Mouse (Mus musculus): ENCODE measurements at regions not wholly inside any gene's neighbourhood (a gene's known extent, or its start where the extent isn't known, plus 50 kb on each side); places are given as distances from the start of the nearest gene placed in this dataset.

DNA sequence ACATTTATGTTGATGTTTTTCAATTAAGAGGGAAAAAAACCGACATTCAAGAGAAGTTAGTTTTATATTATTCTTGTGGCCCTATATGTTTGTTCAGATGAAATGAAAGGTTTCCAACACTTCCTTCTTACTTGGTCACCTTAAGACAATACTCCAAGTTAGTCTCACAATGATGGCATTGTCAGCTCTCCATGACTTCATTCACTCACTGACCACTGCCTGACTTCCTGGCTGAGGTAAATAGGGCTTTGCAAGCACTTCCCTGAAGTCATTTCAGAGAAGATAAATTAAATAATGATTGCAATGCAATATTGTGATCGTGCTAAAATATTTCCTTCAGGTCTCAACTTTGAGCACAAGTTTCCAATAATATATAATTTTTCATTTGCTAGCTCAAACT lies 197.9 kb upstream of the Cep162 start:
- Histone ChIP-seq H3K27ac (ENCODE audit: insufficient read depth, low read depth, low read length, poor library complexity, severe bottlenecking) (no peak overlapping the region), H3K9ac (ENCODE audit: insufficient read depth, low read depth, low read length, poor library complexity, severe bottlenecking) (no peak overlapping the region), H3K9me3 (ENCODE audit: control insufficient read depth, insufficient read depth, low read depth, low read length) (no peaks in the 10 kb centered on the region), H3K36me3 (ENCODE audit: control insufficient read depth, insufficient read depth, low read length, poor library complexity, severe bottlenecking) (no peaks in the 10 kb centered on the region), H3K4me1 (ENCODE audit: control insufficient read depth in 2 of 2, insufficient read depth in 2 of 2, low read length in 2 of 2, poor library complexity in 1 of 2) (no peaks in the 10 kb centered on the region), H3K4me3 (ENCODE audit: insufficient read depth in 1 of 2, low read depth in 1 of 2, low read length in 2 of 2, poor library complexity in 1 of 2, severe bottlenecking in 1 of 2) (no peak overlapping the region)
- DNase-seq (ENCODE audit: low read depth, low spot score) = no peak
- no peak for TF ChIP-seq HCFC1 (IDR thresholded peaks at IDR 0.05; ENCODE audit: borderline replicate concordance, insufficient read depth, low read length)
- no peak for TF ChIP-seq CHD2 (IDR thresholded peaks at IDR 0.05; ENCODE audit: low read depth, low read length)
- no peak for TF ChIP-seq MAFK (IDR thresholded peaks at IDR 0.05; ENCODE audit: insufficient read depth, low read depth, low read length)
- TF ChIP-seq ZC3H11A (IDR thresholded peaks at IDR 0.05; ENCODE audit: borderline replicate concordance, low read depth, low read length) = no peak
- no peak for TF ChIP-seq ZNF384 (IDR thresholded peaks at IDR 0.05; ENCODE audit: low read depth, low read length)
- in situ Hi-C loops (cut with MboI; ENCODE audit: low sequenced_read_pairs in 2 of 2, unreplicated experiment in 2 of 2) = no loop called here

GRCm38 (mm10) chr9:87452571-87452970 lies 197.2 kb upstream of the Cep162 start:
- Histone ChIP-seq H3K36me3 (ENCODE audit: control insufficient read depth, insufficient read depth, low read length, poor library complexity, severe bottlenecking) (no peaks in the 10 kb centered on the region), H3K4me1 (ENCODE audit: control insufficient read depth in 2 of 2, insufficient read depth in 2 of 2, low read length in 2 of 2, poor library complexity in 1 of 2) (no peaks in the 10 kb centered on the region), H3K27ac (ENCODE audit: insufficient read depth, low read depth, low read length, poor library complexity, severe bottlenecking) (no peak overlapping the region), H3K4me3 (ENCODE audit: insufficient read depth in 1 of 2, low read depth in 1 of 2, low read length in 2 of 2, poor library complexity in 1 of 2, severe bottlenecking in 1 of 2) (no peak overlapping the region), H3K9ac (ENCODE audit: insufficient read depth, low read depth, low read length, poor library complexity, severe bottlenecking) (no peak overlapping the region), H3K9me3 (ENCODE audit: control insufficient read depth, insufficient read depth, low read depth, low read length) (no peaks in the 10 kb centered on the region)
- in situ Hi-C loops (cut with MboI; ENCODE audit: low sequenced_read_pairs in 2 of 2, unreplicated experiment in 2 of 2) = no loop called here
- DNase-seq (ENCODE audit: low read depth, low spot score) = no peak
- TF ChIP-seq CHD2 (IDR thresholded peaks at IDR 0.05; ENCODE audit: low read depth, low read length) (no peak), ZNF384 (IDR thresholded peaks at IDR 0.05; ENCODE audit: low read depth, low read length) (no peak), MAFK (IDR thresholded peaks at IDR 0.05; ENCODE audit: insufficient read depth, low read depth, low read length) (no peak), HCFC1 (IDR thresholded peaks at IDR 0.05; ENCODE audit: borderline replicate concordance, insufficient read depth, low read length) (no peak), ZC3H11A (IDR thresholded peaks at IDR 0.05; ENCODE audit: borderline replicate concordance, low read depth, low read length) (no peak)

DNA sequence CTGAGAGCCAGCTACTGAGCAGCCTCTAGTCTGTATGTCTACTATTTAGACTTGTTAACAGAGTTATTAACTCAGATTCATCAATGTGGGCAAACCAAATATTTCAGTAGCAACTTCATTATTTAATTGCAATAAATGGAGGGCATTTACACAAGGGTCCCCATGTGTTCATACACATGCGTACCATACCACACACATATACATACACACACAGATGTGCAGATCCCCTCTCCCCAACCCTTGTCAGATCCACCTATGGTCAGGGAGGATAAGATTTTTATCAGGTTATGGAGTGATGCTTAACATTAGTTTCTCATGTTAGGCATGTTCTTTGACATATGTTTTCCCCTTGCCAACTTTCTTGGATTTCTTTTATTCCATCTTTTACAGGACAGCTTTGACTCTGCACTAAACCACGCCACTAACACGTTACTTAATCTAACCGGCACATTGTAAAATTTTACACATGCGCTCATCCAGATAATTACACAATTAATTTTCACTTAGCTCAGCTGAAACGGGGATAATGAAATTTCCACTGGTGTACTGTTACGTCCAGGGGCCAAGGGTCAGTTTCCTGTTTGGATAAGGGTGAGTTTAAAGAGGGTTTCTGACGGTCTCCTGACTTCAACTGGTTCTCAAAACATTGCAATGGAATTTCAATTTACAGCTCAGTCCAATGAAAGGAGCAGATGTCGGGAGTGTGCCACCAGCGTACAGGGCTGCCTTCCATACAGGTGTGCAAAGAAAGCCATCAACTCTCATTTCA lies 188.3 kb upstream of the Cep162 start:
- no peak for DNase-seq (ENCODE audit: low read depth, low spot score)
- in situ Hi-C loops (cut with MboI; ENCODE audit: low sequenced_read_pairs in 2 of 2, unreplicated experiment in 2 of 2) = no loop called here
- no peak overlapping the region for H3K9ac ChIP-seq (ENCODE audit: insufficient read depth, low read depth, low read length, poor library complexity, severe bottlenecking)
- H3K4me1 ChIP-seq (ENCODE audit: control insufficient read depth in 2 of 2, insufficient read depth in 2 of 2, low read length in 2 of 2, poor library complexity in 1 of 2) = no peaks in the 10 kb centered on the region
- TF ChIP-seq CHD2 (IDR thresholded peaks at IDR 0.05; ENCODE audit: low read depth, low read length) = no peak
- no peak for TF ChIP-seq ZC3H11A (IDR thresholded peaks at IDR 0.05; ENCODE audit: borderline replicate concordance, low read depth, low read length)
- no peak for TF ChIP-seq ZNF384 (IDR thresholded peaks at IDR 0.05; ENCODE audit: low read depth, low read length)
- no peak for TF ChIP-seq MAFK (IDR thresholded peaks at IDR 0.05; ENCODE audit: insufficient read depth, low read depth, low read length)
- TF ChIP-seq HCFC1 (IDR thresholded peaks at IDR 0.05; ENCODE audit: borderline replicate concordance, insufficient read depth, low read length) = no peak
- H3K9me3 ChIP-seq (ENCODE audit: control insufficient read depth, insufficient read depth, low read depth, low read length) = no peaks in the 10 kb centered on the region
- no peaks in the 10 kb centered on the region for H3K36me3 ChIP-seq (ENCODE audit: control insufficient read depth, insufficient read depth, low read length, poor library complexity, severe bottlenecking)
- no peak overlapping the region for H3K4me3 ChIP-seq (ENCODE audit: insufficient read depth in 1 of 2, low read depth in 1 of 2, low read length in 2 of 2, poor library complexity in 1 of 2, severe bottlenecking in 1 of 2)
- no peak overlapping the region for H3K27ac ChIP-seq (ENCODE audit: insufficient read depth, low read depth, low read length, poor library complexity, severe bottlenecking)

DNA sequence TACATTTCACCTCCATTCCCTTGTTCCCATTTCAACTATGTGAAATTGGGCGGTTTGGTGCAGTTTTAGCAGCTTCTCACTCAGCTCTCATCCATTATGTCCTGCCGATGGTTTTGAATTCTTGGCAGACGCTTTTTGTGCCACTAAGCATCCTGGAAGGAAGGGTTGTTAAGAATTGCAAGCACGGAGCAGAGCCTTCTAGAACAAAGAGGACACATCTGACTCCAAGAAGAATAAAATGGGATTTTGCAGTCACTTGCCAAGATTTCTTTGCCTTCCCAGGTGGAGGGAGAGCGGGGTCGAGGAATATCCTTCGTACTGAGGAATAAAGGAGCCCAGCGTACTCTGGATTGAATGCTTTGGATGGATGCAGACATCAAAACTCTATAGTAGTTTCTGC lies 176.7 kb upstream of the Cep162 start:
- Histone ChIP-seq H3K4me3 (ENCODE audit: insufficient read depth in 1 of 2, low read depth in 1 of 2, low read length in 2 of 2, poor library complexity in 1 of 2, severe bottlenecking in 1 of 2) (no peak overlapping the region), H3K4me1 (ENCODE audit: control insufficient read depth in 2 of 2, insufficient read depth in 2 of 2, low read length in 2 of 2, poor library complexity in 1 of 2) (no peaks in the 10 kb centered on the region), H3K9me3 (ENCODE audit: control insufficient read depth, insufficient read depth, low read depth, low read length) (no peaks in the 10 kb centered on the region), H3K27ac (ENCODE audit: insufficient read depth, low read depth, low read length, poor library complexity, severe bottlenecking) (no peak overlapping the region), H3K36me3 (ENCODE audit: control insufficient read depth, insufficient read depth, low read length, poor library complexity, severe bottlenecking) (no peaks in the 10 kb centered on the region), H3K9ac (ENCODE audit: insufficient read depth, low read depth, low read length, poor library complexity, severe bottlenecking) (no peak overlapping the region)
- TF ChIP-seq MAFK (IDR thresholded peaks at IDR 0.05; ENCODE audit: insufficient read depth, low read depth, low read length) (no peak), HCFC1 (IDR thresholded peaks at IDR 0.05; ENCODE audit: borderline replicate concordance, insufficient read depth, low read length) (no peak), ZC3H11A (IDR thresholded peaks at IDR 0.05; ENCODE audit: borderline replicate concordance, low read depth, low read length) (no peak), ZNF384 (IDR thresholded peaks at IDR 0.05; ENCODE audit: low read depth, low read length) (no peak), CHD2 (IDR thresholded peaks at IDR 0.05; ENCODE audit: low read depth, low read length) (no peak)
- DNase-seq (ENCODE audit: low read depth, low spot score) = no peak
- in situ Hi-C loops (cut with MboI; ENCODE audit: low sequenced_read_pairs in 2 of 2, unreplicated experiment in 2 of 2) = no loop called here
